Mouse (Mus musculus) kidney, embryonic 15.5 days (tissue): ENCODE results near the gene Rpap1. TPM values are rescaled to one million over a fixed set of nuclear protein-coding genes. Genes with fewer than 3 reads are reported as not detected.

Experiments
- ATAC-seq: fragments of 200-750 bp; cut with Nextera tagmentation; replicated peaks from 2 replicates; pipeline ENCODE4 v1.8.0; 2017; ENCODE audit warnings: moderate TSS enrichment; ENCODE audit not compliant: low FRiP score
- H3K27ac ChIP-seq: fragments of 300-500 bp; sonication (generic); 2 replicates; pipeline ENCODE4 v1.5.1; 2015; ENCODE audit warnings: mild to moderate bottlenecking, inconsistent platforms
- H3K27me3 ChIP-seq: fragments of 300-500 bp; sonication (generic); 2 replicates; pipeline ENCODE4 v1.6.1; 2015; ENCODE audit warnings: inconsistent platforms
- H3K36me3 ChIP-seq: fragments of 300-500 bp; sonication (generic); 2 replicates; pipeline ENCODE4 v1.6.1; 2015; ENCODE audit warnings: inconsistent platforms
- H3K4me1 ChIP-seq: fragments of 300-500 bp; sonication (generic); 2 replicates; pipeline ENCODE4 v1.6.1; 2015; ENCODE audit warnings: inconsistent platforms
- H3K4me2 ChIP-seq: fragments of 300-500 bp; sonication (generic); 2 replicates; pipeline ENCODE4 v1.6.1; 2015; ENCODE audit warnings: moderate library complexity, mild to moderate bottlenecking, inconsistent platforms
- H3K4me3 ChIP-seq: fragments of 300-500 bp; sonication (generic); replicated peaks from 2 replicates; pipeline ENCODE4 v1.5.1; 2015; ENCODE audit warnings: mild to moderate bottlenecking, inconsistent platforms
- H3K9ac ChIP-seq: fragments of 300-500 bp; sonication (generic); 2 replicates; pipeline ENCODE4 v1.6.1; 2015; ENCODE audit warnings: mild to moderate bottlenecking, inconsistent platforms
- H3K9me3 ChIP-seq: fragments of 300-500 bp; sonication (generic); replicated peaks from 2 replicates; pipeline ENCODE4 v1.6.1; 2016; ENCODE audit warnings: inconsistent platforms
- WGBS: fragments of 180-500 bp; shearing (Covaris S2); methylation state at CpG from one replicate; pipeline ENCODE4 v1.1.7; 2015; ENCODE audit warnings: mixed read lengths; 5-methylcytosine and 5-hydroxymethylcytosine counted together
- polyA plus RNA-seq: library from polyadenylated mRNA; unstranded; fragments of >200 nt; fragmentation: Nextera tagmentation; extraction: Ambion mirVana; gene quantifications from 2 replicates; pipeline ENCODE4 v1.2.1, GENCODE M21; 2015

Gene Rpap1
- polyA plus RNA-seq, 1 experiment from 2014 or later, result 34.1 TPM

DNA sequence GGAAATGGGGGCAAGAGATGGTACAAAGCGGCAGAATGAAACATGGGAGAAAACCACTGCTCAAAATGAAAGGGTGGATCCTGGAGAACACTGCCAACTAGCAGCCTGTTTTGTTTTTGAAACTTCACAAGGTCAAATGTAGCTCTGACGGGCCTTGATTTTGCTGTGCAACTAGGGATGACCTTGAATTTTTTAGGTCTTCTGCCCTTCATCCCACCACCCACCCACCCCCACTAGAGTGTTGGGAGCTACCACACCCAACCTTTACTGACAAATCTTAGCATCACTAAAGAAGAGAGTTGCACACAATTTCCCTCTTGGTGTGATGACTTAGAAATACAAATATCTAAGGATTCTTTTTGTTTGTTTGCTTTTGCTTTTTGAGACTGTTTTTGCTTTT lies 2.7 kb upstream of the Rpap1 start:
- 84% methylated on average over 2 of the region's 2 CpGs for WGBS
- Histone ChIP-seq H3K4me3 (no peak overlapping the region), H3K9me3 (no peaks in the 10 kb centered on the region), H3K36me3 (peaks cover 5% of the 10 kb centered on the region), H3K27ac (no peak overlapping the region), H3K4me1 (peaks cover 11% of the 10 kb centered on the region; the same call in 1 of the 2 replicates), H3K27me3 (peaks cover 4% of the 10 kb centered on the region; the same call in 1 of the 2 replicates), H3K4me2 (no peak overlapping the region), H3K9ac (no peak overlapping the region)
- ATAC-seq, result no peak

- no peak overlapping the region for H3K4me2 ChIP-seq
- ATAC-seq, result no peak
Measured at GRCm38 (mm10) chr2:119767246-119767645, 20.1 kb downstream of the Rpap1 start.

DNA sequence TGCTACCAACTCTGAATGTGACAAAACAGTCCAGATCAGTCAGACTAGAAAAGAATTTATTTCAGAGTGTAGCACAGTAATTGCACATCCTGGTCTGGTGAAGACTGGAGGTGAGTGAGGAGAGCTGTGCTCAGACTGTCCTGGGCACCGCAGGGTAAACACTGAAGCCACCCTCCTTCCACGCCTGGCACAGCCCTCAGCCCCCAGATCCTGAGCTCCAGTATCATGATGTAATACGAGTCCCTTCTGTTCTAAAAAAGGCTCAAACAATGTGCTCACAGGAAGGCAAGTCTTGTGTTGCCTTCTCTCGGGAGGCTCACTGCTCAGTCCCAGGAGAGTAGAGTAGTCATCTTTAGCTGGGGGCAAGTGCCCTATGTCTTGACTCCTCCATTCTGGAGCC lies 23.4 kb downstream of the Rpap1 start:
- H3K27me3 ChIP-seq, result peaks cover 35% of the 10 kb centered on the region
- H3K4me2 ChIP-seq, result no peak overlapping the region
- peaks cover 3% of the 10 kb centered on the region for H3K4me1 ChIP-seq
- H3K9me3 ChIP-seq, result no peaks in the 10 kb centered on the region
- 52% methylated on average over 4 of the region's 4 CpGs for WGBS
- ATAC-seq, result no peak
- peaks cover 47% of the 10 kb centered on the region for H3K36me3 ChIP-seq
- H3K27ac ChIP-seq, result no peak overlapping the region
- H3K9ac ChIP-seq, result no peak overlapping the region
- H3K4me3 ChIP-seq, result no peak overlapping the region

More at GRCm38 (mm10) chr2:119767246-119767645, 20.1 kb downstream of the Rpap1 start:
- Histone ChIP-seq H3K9me3 (no peaks in the 10 kb centered on the region), H3K36me3 (peaks cover 80% of the 10 kb centered on the region), H3K27ac (no peak overlapping the region), H3K4me3 (no peak overlapping the region), H3K9ac (no peak overlapping the region), H3K4me1 (no peaks in the 10 kb centered on the region), H3K27me3 (peaks cover 5% of the 10 kb centered on the region)
- 94% methylated on average over 6 of the region's 6 CpGs for WGBS

GRCm38 (mm10) chr2:119762276-119762675 lies 25.1 kb downstream of the Rpap1 start:
- Histone ChIP-seq H3K9me3 (no peaks in the 10 kb centered on the region), H3K9ac (no peak overlapping the region), H3K4me2 (no peak overlapping the region), H3K27ac (no peak overlapping the region), H3K4me3 (no peak overlapping the region), H3K4me1 (peaks cover 20% of the 10 kb centered on the region), H3K36me3 (peaks cover 35% of the 10 kb centered on the region), H3K27me3 (peaks cover 52% of the 10 kb centered on the region)
- WGBS, result 73% methylated on average over 1 of the region's 1 CpGs
- ATAC-seq, result no peak

DNA sequence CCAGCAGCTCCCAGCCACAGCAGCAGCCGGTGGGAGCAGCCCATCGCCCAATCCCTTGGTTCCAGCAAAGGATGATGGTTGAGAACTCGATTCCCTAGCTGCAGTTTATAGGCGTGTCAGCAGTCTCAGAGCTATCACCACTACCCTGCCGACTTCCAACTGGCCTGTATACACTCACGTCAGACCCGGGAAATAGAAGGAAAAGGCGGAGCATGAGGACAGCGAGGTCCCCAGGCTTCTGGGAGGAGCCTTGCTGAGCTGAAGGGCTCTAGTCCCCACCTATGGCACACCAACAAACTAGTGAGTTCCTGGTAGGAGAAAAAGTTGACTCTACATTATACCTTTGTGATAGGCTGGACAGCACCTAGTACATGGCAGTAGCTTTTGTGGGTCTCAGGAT lies 27.1 kb downstream of the Rpap1 start, which contains the start of gene Ltk:
Gene Ltk, minus strand, starts transcription at position 181 of the 400 bp plus-strand sequence.
- no peaks in the 10 kb centered on the region for H3K9me3 ChIP-seq
- no peak for ATAC-seq
- H3K27me3 ChIP-seq, result peaks cover 69% of the 10 kb centered on the region
- H3K27ac ChIP-seq, result no peak within 1 kb of the TSS
- no peak within 1 kb of the TSS for H3K4me3 ChIP-seq
- H3K36me3 ChIP-seq, result peaks cover 20% of the 10 kb centered on the region
- H3K4me2 ChIP-seq, result peak within 1 kb of the TSS; percentile 98; the same call in 1 of the 2 replicates
- H3K4me1 ChIP-seq, result peaks cover 21% of the 10 kb centered on the region
- WGBS, result 10% methylated on average over 9 of the region's 9 CpGs
- H3K9ac ChIP-seq, result no peak within 1 kb of the TSS

GRCm38 (mm10) chr2:119758844-119759835 lies 28.2 kb downstream of the Rpap1 start:
- ATAC-seq, result peak; percentile 27

DNA sequence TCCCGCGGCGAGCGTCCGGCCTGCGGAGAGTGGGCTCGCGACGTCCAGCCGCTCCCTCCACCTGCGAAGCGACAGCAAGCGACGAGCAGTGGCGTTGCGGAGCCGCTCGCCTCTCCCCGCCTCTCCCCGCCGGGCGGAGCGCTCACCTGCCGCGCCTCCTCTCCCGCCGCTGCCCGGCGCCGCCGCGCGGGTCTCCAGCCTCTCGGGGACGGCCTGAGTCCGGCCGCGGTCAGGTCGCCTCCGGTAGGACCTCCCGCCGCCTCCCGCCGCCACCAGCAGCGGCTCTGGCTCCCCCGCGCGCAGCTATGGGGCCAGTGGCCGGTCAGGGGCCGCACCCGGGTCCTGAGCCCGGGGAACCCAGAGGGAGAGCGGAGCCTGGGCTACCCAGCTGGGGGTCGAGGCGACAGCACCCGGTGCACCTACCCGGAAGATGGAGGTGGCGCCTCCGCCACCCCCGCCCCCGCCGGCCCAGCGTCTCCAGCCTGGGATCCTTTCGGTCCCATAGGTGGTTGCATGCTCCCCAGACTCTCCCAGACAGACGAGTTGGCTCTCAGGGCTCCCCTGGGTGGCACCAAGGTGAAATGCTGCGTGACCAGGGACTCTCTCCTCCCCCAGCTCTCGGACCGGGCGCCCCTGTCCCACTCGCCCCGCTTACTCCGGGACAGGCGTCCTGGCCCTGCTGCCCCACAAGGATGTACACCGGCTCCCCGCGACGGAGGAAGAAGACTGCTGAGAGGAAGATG lies 29.1 kb downstream of the Rpap1 start:
- H3K9ac ChIP-seq, result peak overlapping the region; percentile 51
- H3K4me1 ChIP-seq, result peaks cover 21% of the 10 kb centered on the region
- no peaks in the 10 kb centered on the region for H3K9me3 ChIP-seq
- no peak overlapping the region for H3K27ac ChIP-seq
- peaks cover 84% of the 10 kb centered on the region for H3K27me3 ChIP-seq
- H3K4me3 ChIP-seq, result peak overlapping the region; percentile 62
- peak overlapping the region; percentile 98 for H3K4me2 ChIP-seq
- under 1% methylated on average over 75 of the region's 77 CpGs for WGBS
- ATAC-seq, result peak; percentile 62
- peaks cover under 1% of the 10 kb centered on the region; the same call in 1 of the 2 replicates for H3K36me3 ChIP-seq

More at GRCm38 (mm10) chr2:119758844-119759835, 28.2 kb downstream of the Rpap1 start:
- WGBS, result 6% methylated on average over 44 of the region's 44 CpGs
- Histone ChIP-seq H3K36me3 (peaks cover 9% of the 10 kb centered on the region), H3K27ac (no peak overlapping the region), H3K9ac (peak overlapping the region; percentile 51), H3K27me3 (peaks cover 76% of the 10 kb centered on the region), H3K4me1 (peaks cover 21% of the 10 kb centered on the region), H3K9me3 (no peaks in the 10 kb centered on the region), H3K4me3 (peak overlapping the region; percentile 62), H3K4me2 (peak overlapping the region; percentile 98)

DNA sequence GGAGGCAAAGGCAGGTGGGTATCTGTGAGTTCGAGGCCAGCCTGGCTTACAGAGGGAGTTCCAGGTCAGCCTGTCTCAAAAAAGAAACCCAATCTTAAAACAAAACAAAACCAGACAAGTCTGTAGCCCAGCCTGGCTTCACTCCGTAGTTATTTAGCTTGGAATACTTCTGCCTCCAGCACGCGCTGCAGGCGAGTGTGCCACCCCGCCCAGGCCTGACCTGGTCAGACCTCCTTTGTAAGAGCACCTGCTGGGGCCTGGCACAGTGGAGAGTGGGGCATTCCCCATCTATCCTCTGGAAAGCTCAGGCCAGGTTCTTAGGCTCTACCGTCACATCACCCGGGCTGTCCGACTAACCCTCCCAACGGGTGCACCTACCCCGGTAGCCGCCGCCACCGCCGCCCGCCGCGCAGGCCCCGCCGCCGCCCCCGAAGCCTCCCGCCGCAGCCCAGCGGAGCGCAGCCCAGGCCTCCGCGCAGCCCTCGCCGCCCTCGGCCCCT lies 29.7 kb downstream of the Rpap1 start:
- 3% methylated on average over 31 of the region's 31 CpGs for WGBS
- H3K4me2 ChIP-seq, result peak overlapping the region; percentile 98
- ATAC-seq, result peak; percentile 73
- no peaks in the 10 kb centered on the region for H3K9me3 ChIP-seq
- H3K36me3 ChIP-seq, result no peaks in the 10 kb centered on the region
- H3K9ac ChIP-seq, result peak overlapping the region; percentile 51
- no peak overlapping the region for H3K27ac ChIP-seq
- H3K4me1 ChIP-seq, result peaks cover 21% of the 10 kb centered on the region
- peaks cover 89% of the 10 kb centered on the region for H3K27me3 ChIP-seq
- peak overlapping the region; percentile 62 for H3K4me3 ChIP-seq

DNA sequence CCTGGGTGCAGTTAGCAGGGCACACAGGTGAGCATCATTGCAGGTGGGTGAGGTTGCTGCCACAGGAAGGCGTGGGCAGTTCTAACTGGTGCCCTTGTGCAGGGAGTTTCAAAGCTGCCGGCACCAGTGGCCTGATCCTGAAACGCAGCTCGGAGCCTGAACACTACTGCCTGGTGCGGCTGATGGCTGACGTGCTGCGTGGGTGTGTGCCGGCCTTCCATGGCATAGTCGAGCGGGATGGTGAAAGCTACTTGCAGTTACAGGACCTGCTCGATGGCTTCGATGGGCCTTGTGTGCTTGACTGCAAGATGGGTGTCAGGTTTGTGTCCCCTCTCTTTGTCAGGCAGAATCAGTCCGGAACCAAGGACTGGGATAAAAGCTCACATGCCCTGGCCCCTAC lies 38.1 kb downstream of the Rpap1 start:
- Histone ChIP-seq H3K9me3 (no peaks in the 10 kb centered on the region), H3K4me3 (no peak overlapping the region), H3K27me3 (peaks cover 79% of the 10 kb centered on the region), H3K4me1 (peaks cover 11% of the 10 kb centered on the region), H3K4me2 (no peak overlapping the region), H3K9ac (no peak overlapping the region), H3K36me3 (no peaks in the 10 kb centered on the region), H3K27ac (no peak overlapping the region)
- 72% methylated on average over 13 of the region's 13 CpGs for WGBS
- ATAC-seq, result no peak

DNA sequence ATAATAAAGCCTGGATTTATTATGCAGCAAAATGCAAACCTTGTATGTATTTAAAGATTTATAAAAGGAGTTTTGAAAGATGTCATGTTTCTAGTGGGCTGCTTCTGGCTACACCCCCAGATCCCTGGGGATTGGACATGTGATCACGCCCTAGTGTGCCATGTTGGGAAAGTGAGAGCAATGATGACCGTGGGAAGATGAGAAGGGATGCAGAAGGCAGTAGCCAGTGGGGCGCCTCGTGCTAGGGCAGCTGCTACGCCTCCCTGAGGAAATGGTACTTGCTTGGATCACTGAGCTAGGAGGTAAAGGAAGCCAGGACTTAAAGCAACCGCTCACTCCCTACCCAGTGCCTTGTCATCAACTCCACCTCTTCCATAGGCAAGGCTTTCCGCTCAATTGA lies 39.8 kb downstream of the Rpap1 start:
- peaks cover 81% of the 10 kb centered on the region for H3K27me3 ChIP-seq
- H3K36me3 ChIP-seq, result no peaks in the 10 kb centered on the region
- no peaks in the 10 kb centered on the region for H3K9me3 ChIP-seq
- H3K4me1 ChIP-seq, result peaks cover 28% of the 10 kb centered on the region
- ATAC-seq, result no peak
- H3K4me3 ChIP-seq, result no peak overlapping the region
- H3K27ac ChIP-seq, result no peak overlapping the region
- H3K4me2 ChIP-seq, result no peak overlapping the region
- no peak overlapping the region for H3K9ac ChIP-seq
- 57% methylated on average over 7 of the region's 7 CpGs for WGBS

DNA sequence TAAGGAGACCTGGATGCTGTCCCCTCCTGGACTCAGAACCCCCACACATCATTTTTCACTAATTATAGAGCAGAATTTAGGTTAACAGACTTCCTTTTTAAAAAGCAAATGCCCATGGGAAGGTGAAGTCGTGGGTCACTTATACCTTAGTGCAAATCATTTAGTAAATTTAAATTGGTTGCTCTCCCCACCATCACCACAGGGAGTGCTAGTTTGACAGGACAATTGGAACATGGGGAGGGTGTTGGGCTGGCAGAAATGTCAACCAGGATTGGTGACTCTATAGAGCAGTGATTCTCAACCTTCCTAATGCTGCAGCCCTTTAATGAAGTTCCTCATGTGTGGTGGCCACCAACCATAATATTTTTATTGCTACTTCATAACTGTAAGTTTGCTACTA lies 42.1 kb downstream of the Rpap1 start:
- no peak overlapping the region for H3K27ac ChIP-seq
- peaks cover 64% of the 10 kb centered on the region for H3K27me3 ChIP-seq
- H3K9me3 ChIP-seq, result no peaks in the 10 kb centered on the region
- no peak overlapping the region for H3K4me3 ChIP-seq
- 10% methylated on average over 1 of the region's 1 CpGs for WGBS
- H3K9ac ChIP-seq, result no peak overlapping the region
- H3K4me1 ChIP-seq, result peaks cover 47% of the 10 kb centered on the region
- no peak overlapping the region for H3K4me2 ChIP-seq
- ATAC-seq, result no peak
- no peaks in the 10 kb centered on the region for H3K36me3 ChIP-seq
